Mouse (Mus musculus): ENCODE measurements around the gene Hspa5.
"Not testable (repeated sequence)": the region's sequence is repeated elsewhere in the genome, so short reads cannot be mapped to it uniquely, and the experiment has no call there.

Hspa5 gene

GRCm38 (mm10) chr2:34771368-34772226 is at the start of gene Hspa5:
Gene Hspa5, plus strand, starts transcription at chr2:34771970.
- peak; percentile 98 for DNase-seq (ENCODE audit: extremely low read depth, insufficient read length, low spot score)

- DNase-seq (ENCODE audit: extremely low read depth, insufficient read length, low spot score), result no peak
These were observed 46.5 kb upstream of the Hspa5 start for GRCm38 (mm10) chr2:34725269-34725668.

- DNase-seq (ENCODE audit: extremely low read depth, insufficient read length, low spot score), result no peak
These were observed 44.6 kb upstream of the Hspa5 start for GRCm38 (mm10) chr2:34727045-34727728.

GRCm38 (mm10) chr2:34736626-34737025 is 35.1 kb upstream of the Hspa5 start:
- DNase-seq (ENCODE audit: extremely low read depth, insufficient read length, low spot score), result no peak

- no peak for DNase-seq (ENCODE audit: extremely low read depth, insufficient read length, low spot score)
These were observed 33.9 kb upstream of the Hspa5 start for GRCm38 (mm10) chr2:34737911-34738310.

- DNase-seq (ENCODE audit: extremely low read depth, insufficient read length, low spot score), result no peak
These were observed 31.9 kb upstream of the Hspa5 start for GRCm38 (mm10) chr2:34739684-34740391.

GRCm38 (mm10) chr2:34741390-34742159 is 30.2 kb upstream of the Hspa5 start:
- no peak for DNase-seq (ENCODE audit: extremely low read depth, insufficient read length, low spot score)

- DNase-seq (ENCODE audit: extremely low read depth, insufficient read length, low spot score), result peak; percentile 16
These were observed 29.1 kb upstream of the Hspa5 start for GRCm38 (mm10) chr2:34742675-34743074.

- DNase-seq (ENCODE audit: extremely low read depth, insufficient read length, low spot score), result no peak
These were observed 27.3 kb upstream of the Hspa5 start for GRCm38 (mm10) chr2:34744476-34744875.

GRCm38 (mm10) chr2:34745673-34746072 is 26.1 kb upstream of the Hspa5 start:
- DNase-seq (ENCODE audit: extremely low read depth, insufficient read length, low spot score), result no peak

GRCm38 (mm10) chr2:34748479-34748878 is 23.3 kb upstream of the Hspa5 start:
- DNase-seq (ENCODE audit: extremely low read depth, insufficient read length, low spot score), result no peak

- no peak for DNase-seq (ENCODE audit: extremely low read depth, insufficient read length, low spot score)
These were observed 21.5 kb upstream of the Hspa5 start for GRCm38 (mm10) chr2:34750245-34750644.

GRCm38 (mm10) chr2:34753811-34754550 is 17.8 kb upstream of the Hspa5 start:
- peak; percentile 87 for DNase-seq (ENCODE audit: extremely low read depth, insufficient read length, low spot score)

GRCm38 (mm10) chr2:34754551-34755358 is 17.0 kb upstream of the Hspa5 start, which contains the start of gene Gapvd1:
Gene Gapvd1, minus strand, starts transcription at chr2:34755232.
- no peak for DNase-seq (ENCODE audit: extremely low read depth, insufficient read length, low spot score)

GRCm38 (mm10) chr2:34757341-34757740 is 14.4 kb upstream of the Hspa5 start:
- DNase-seq (ENCODE audit: extremely low read depth, insufficient read length, low spot score), result no peak

GRCm38 (mm10) chr2:34761272-34761671 is 10.5 kb upstream of the Hspa5 start:
- DNase-seq (ENCODE audit: extremely low read depth, insufficient read length, low spot score), result not testable (repeated sequence)

- DNase-seq (ENCODE audit: extremely low read depth, insufficient read length, low spot score), result no peak
These were observed 9.6 kb upstream of the Hspa5 start for GRCm38 (mm10) chr2:34762174-34762573.

- no peak for DNase-seq (ENCODE audit: extremely low read depth, insufficient read length, low spot score)
These were observed 8.9 kb upstream of the Hspa5 start for GRCm38 (mm10) chr2:34762872-34763271.

GRCm38 (mm10) chr2:34764801-34765200 is 7.0 kb upstream of the Hspa5 start:
- no peak for DNase-seq (ENCODE audit: extremely low read depth, insufficient read length, low spot score)
